Mouse (Mus musculus): Measurements from ENCODE around the gene Sytl3.

Sytl3 gene

GRCm38 (mm10) chr17:6736306-6737272, 77.7 kb downstream of the Sytl3 start:
- peak; percentile 19 for DNase-seq (ENCODE audit: low spot score)

- DNase-seq (ENCODE audit: low spot score) = no peak
Measured at GRCm38 (mm10) chr17:6737273-6737997, 78.5 kb downstream of the Sytl3 start.

DNA sequence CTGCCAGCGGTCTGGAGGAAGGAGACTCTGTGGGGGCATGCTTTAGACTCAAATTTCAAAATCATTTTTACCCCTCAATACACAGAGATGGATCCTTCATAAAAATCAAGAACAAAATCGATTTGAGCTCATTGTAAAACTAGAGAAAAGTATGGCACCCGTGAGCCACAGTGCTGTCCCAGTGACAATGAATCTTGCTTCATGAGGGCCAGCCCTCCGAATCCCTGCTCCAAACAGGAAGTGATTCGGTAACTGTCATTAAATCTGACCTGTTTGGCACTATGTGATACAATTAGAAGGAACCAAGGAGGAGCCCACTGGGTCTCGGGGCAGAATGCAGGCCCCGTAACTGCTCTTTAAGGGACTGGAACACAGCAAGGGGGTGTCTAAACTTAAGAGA, 79.9 kb downstream of the Sytl3 start:
- DNase-seq (ENCODE audit: low spot score) = no peak

DNA sequence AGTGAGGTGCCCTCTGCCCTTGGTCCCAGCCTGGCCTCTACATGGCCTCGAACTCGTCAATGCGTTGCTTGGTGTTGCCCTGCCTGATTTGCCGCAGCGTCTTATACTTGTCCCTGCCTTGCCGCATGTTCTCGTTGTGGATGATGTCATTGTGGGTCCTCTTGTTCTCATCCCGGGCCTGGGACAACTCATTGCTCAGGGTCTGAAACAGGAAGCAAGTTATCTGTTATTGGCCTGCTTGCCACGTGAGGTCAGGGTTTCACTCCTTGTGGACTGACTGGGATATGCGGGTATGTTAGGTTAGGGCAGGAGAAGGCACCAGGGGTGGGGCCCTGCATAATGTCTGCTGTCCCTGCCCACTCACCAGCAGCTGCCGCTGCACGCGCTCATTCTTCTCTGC, 80.4 kb downstream of the Sytl3 start:
- DNase-seq (ENCODE audit: low spot score) = no peak

DNA sequence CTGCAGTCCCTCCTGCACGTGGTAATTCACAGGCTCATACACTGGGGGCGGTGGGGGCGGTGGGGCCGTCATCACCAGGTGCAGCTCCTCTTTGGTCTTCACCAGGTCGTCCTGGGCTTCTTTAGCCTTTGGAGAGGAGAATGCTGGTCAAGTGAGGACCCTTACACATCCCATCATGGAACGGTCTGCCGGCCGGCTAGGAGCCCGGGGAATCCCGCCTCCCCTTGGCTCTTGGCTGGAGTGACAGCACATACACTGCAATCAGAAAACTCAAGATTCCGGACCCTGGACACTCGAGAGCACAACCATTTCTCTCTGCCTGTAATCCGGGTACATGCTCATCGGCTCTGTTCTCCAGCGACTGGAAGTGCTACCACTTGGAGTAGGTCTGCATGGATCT, 80.9 kb downstream of the Sytl3 start:
- DNase-seq (ENCODE audit: low spot score) = no peak

DNA sequence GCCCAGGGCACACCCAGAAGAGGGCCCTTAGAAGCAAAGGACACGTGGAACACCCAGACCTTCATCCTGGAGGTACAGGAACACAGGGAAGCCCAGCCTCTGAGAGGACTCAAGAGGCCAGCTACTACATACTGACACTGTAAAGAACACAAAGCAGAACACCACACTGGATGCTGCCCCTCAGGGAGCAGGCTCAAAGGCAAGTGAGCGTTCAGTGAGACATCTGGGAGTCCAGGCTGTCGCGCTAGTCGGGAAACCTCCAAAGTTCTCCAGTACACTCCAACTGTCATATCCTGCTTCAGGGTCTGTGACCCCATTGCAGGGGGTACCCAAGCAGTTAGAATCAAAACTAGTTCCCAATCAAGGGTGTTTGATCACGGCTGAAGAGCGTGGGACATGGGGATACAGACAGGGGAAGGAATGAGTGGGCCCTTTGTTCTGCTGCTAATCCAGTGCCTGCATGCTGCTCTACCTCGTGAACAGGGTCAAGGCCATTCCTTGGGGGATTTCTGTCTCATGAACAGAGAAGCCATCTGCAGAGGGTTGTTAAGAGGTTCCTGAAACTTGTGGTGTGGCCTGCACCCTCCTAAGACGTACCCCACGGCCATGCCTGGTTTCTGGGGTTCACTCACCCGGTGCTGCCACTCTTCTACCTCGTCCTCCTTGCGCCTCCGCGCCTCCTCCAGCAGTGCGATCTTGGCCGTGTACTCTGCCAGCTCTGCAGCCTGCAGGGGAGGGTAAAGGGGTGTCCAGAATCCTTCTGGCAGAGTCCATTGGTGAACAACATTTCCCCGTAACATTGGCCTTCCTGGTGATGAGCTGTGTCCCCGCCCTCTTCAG, 81.7 kb downstream of the Sytl3 start:
- no peak for DNase-seq (ENCODE audit: low spot score)

DNA sequence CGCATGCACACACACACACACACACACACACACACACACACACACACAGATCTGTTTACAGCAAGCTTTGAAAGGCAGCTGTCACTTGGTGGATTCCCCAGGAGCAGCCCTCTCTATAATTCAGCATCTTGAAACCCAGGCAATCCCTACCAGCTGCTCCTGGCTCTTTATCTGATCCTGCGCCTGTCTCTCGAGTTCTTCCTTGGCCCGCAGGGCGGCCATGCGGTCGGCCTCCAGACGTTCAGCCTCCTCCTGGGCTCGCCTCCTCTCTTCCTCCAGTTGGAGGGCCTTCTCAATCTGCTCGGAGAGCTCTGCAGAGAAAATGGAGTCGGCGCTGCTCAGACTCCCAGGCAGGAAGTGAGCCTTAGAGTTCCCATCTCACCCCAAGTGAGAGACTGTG, 82.4 kb downstream of the Sytl3 start:
- DNase-seq (ENCODE audit: low spot score) = no peak

DNA sequence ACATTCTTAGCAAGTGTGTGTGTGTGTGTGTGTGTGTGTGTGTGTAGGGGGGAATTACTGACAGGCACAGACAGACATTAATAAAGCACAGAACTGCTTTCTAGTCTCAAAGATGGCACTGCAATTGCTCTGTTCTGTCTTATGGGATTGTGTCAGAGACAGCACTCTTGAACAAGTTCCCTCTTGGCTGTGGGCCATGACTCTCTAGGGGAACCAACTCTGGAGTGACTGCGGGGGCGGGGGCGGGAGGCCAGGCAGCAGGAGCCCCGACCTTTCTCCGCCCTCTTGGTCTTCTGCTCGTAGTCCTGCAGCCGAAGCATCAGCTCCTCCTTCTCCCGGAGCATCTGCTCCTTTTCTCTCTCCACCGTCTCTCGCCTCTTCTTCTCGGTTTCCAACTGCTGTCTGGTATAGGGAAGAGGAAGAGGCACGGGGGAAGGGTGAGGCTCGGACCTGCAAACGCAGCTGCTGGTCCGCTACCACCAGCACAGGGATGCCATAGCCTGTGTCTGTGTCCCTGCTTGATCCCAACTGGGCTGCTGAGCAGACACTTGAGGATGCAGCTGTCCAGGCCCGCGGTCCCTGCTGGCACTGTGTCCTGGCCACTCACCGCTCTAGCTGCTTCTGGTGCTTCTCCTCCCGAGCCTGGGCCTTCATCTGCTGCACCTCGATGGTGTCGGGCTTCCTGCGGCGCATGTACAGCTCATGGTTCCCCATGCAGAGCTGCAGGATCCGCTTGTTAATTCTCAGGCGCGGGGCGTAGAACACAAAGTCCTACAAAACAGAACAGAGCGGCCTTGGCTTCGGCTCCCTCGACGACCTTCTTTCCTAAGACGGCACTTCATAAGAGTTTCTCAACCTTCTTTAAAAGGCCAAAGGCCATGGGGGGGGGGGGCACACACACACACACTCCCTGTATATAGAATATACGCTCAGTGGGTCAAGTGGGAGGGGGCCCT, 83.5 kb downstream of the Sytl3 start:
- DNase-seq (ENCODE audit: low spot score) = no peak

GRCm38 (mm10) chr17:6743039-6743575, 84.2 kb downstream of the Sytl3 start:
- no peak for DNase-seq (ENCODE audit: low spot score)

DNA sequence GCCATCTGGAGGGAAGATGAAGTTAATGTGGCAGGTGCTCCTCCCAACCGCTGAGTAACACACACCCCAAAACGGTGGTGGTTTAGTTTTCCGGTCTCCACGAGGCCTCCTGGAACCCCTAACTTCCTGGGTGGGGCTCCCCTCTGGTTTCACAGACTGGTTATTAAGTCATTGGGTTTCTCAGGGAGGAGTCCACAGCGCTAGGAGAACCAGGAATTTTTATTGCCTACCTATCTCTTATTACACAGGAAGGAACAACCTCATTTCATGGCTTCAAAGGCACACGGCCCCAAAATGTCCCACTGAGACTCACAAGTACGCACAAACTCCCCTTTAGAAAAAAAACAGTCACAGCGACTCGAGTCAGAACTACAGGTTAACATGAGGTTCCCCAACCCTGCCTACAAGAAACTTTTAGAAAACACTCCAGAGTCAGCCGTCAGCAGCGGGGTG, 84.9 kb downstream of the Sytl3 start:
- DNase-seq (ENCODE audit: low spot score) = no peak

DNA sequence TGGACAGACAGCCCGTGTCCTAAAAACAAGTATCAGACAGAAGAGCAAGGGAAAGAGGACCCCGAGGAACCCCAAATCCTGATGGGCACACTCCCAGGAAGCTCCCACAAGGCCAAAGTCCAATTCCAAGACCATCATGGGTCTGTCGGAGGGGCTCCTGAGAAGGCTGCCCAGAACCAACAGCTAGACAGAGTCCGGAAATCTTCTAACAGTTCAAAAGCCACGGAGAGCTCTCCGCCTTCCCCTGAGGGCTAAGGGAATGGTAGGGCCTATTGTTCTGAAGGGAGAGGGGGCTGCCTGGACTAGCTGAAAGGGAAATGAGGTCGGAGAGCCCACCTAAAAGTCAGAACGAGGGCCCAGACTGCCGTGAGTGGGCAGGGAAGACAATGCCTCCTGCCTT, 85.5 kb downstream of the Sytl3 start:
- no peak for DNase-seq (ENCODE audit: low spot score)

DNA sequence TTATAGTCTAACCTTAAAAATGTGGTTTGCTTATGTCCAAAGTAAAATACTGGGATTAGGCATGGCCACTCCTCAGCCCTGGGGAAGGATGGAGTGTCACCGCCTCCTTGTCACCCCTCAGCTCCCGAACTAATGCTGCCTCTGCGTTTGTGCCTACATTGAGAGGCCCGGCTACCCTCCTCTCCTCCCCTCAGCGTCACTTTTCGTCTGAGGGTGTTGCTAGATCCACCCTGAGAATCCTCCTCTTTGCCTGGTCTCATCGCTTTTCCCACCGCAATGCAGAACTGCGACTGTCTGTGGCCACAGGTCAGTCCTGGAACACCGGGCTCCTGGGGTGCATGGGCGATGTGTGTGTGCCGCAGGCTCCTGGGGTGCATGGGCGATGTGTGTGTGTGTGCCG, 86.0 kb downstream of the Sytl3 start:
- DNase-seq (ENCODE audit: low spot score) = no peak

- no peak for DNase-seq (ENCODE audit: low spot score)
Measured at GRCm38 (mm10) chr17:6745503-6745902, 86.6 kb downstream of the Sytl3 start.

DNA sequence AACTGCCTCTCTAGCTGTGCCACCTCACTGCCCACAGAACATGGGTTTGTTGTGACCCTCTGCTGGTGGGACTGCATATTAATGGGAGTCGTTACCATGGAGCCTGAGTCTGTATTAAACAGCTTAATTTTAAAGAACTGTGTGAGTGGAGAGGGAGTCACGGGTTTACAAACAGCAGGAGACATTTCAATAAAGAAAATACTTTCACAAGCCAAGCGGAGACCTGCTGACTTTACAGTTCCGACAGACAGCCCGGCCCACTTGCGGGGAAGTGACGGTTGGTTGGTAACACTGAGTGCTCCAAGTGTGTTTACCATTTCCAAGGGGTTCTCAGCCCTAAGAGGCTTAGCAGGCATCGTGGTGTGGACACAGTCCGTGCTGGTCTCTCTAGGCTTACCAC, 87.1 kb downstream of the Sytl3 start:
- DNase-seq (ENCODE audit: low spot score) = no peak

DNA sequence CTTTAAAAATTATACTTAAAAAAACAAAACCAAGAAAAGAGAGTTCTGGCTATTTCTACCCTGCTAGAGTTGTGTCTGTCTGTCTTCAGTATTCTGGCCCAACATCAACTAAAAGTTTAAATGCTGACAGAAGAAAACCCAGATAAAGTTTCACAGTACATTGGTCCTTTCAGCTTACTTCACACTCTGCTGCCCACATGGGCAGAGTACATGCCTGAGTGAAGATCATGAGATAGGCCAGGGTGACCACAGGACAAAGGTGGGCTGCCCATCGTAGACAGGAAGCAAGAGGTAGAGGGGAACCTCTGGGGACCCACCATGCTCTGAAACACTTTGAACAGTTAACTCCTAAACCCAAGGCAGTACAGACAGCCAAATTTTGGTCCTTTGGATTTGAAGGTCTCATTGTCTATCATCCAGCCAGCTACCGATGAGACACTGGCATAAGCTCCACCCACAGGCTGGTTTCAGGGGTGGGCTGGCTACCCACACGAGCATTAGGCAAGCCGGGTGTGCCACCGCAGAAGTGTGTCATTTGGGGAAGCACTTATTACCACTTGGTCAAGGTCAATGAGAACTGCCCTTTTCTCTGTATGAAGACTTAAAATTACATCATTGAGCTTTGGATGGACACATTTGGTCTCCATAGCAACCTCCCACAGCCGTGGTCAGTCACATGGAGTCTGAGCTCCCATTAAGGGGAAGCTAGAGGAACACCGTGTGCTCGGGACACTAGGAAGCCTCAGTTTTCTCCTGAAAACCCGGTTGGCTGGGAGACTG, 87.7 kb downstream of the Sytl3 start:
- DNase-seq (ENCODE audit: low spot score) = no peak

- DNase-seq (ENCODE audit: low spot score) = no peak
Measured at GRCm38 (mm10) chr17:6747478-6747877, 88.6 kb downstream of the Sytl3 start.

DNA sequence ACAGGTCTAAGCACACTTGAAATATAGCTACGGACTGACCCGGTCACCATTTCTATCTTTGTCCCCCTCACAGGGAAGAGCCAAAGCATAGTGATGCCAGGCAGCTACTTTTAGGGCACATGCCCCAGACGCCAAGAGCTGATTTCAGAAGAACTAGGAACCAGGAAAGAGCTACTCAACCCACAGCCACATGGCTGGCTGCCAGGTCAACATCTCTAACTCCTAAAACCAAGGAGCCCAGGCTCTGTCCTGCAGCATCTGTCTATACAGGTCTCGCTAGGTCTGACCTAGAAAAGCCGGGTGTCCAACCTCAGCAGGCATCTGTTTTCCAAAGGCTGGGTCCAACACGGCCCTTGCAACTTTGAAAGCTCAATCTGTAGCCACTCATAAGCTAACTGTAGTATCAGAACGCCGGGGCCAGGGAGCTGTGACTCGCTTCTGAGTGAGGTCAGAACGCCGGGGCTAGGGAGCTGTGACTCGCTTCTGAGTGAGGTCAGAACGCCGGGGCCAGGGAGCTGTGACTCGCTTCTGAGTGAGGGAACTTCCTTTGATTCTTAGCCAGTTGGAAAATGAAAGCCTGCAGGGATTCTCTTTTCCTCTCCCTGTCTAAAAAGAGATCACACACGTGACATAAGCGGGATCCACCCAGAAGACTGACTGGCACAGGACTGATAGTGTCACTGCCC, 90.0 kb downstream of the Sytl3 start:
- no peak for DNase-seq (ENCODE audit: low spot score)

DNA sequence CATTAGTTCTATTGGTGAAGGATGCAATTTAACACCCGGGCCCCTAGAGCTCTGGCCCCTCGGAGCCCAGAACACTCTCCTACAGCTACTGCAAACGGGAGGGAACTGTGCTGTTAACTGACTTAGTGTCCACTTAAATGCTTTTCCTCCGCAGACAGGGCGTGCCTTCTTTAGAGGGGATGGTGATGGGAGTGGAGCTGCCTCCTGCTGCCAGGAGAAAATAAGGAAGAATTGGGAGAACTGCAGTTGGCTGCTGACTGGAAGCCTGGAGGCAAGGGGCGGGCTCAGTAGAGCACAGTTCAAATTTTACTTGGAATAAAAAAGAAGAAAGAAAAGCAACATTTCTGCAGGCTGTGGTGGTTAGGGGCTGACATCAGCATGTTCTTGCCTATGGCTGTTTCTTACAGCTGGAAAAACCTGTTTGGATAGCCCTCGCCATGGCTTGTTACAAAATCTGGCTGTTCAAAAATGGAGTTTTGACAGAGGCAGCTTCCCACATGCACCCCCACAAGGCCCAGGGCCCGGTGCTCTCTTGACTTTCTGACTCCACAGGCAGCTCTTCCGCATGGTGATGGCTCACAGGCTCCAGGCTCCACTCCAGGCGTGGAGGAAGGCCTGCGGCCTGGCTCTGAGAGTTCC, 92.4 kb downstream of the Sytl3 start:
- DNase-seq (ENCODE audit: low spot score) = no peak

DNA sequence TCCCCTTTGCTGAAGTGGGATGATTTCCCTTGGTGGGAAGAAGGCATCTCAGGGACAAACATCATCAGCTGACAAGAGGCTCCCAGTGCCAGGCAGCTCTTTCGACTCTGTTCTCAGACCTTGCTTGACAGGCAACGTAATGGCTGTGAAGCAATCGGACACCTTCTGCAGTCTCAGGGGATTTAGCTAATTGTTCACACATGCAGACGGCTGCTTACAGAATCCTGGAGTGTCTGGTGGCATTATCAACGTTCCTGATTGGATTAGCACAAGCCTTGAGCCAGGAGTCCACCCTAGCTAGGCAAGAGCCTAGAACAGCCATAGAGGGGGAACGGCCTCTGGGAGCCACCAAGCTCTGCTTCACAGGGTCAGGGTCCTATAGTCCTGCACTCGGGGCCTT, 93.5 kb downstream of the Sytl3 start:
- DNase-seq (ENCODE audit: low spot score) = no peak
